Mouse (Mus musculus) kidney, postnatal 14 days (tissue): Measurements from ENCODE around the gene Hectd2.

ENCODE experiments used
- DNase-seq: peaks from one replicate; pipeline ENCODE4 v3.0.0; 2022; ENCODE audit warnings: mixed read lengths

The Hectd2 gene

DNA sequence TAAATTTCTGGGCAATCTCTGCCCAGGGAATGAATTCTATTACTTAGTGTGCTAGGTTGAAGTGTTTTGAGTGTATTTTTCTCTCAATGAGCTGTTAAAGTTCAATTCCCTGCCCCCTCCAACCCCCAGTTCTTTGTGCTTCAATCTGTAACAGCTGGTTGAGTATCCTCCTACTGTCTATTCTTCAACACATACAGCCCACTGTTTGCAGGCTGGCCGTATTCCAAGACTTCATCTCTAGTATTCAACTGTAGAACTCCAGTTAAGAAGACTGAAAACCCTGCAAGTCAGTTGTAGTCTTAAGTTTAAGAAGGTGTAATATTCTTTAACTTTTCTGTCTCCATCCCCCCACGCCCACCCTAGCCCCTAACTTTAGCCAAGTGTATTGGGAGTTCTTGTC, 10.0 kb downstream of the Hectd2 start:
- DNase-seq: no peak

GRCm38 (mm10) chr19:36573986-36574385, 19.5 kb downstream of the Hectd2 start:
- DNase-seq: no peak

- DNase-seq: no peak
These were observed 20.7 kb downstream of the Hectd2 start for GRCm38 (mm10) chr19:36575159-36575558.

- DNase-seq: no peak
These were observed 26.4 kb downstream of the Hectd2 start for GRCm38 (mm10) chr19:36580874-36581273.

- no peak for DNase-seq
These were observed 27.7 kb downstream of the Hectd2 start for GRCm38 (mm10) chr19:36582116-36582515.

GRCm38 (mm10) chr19:36585505-36585904, 31.1 kb downstream of the Hectd2 start:
- DNase-seq: no peak

DNA sequence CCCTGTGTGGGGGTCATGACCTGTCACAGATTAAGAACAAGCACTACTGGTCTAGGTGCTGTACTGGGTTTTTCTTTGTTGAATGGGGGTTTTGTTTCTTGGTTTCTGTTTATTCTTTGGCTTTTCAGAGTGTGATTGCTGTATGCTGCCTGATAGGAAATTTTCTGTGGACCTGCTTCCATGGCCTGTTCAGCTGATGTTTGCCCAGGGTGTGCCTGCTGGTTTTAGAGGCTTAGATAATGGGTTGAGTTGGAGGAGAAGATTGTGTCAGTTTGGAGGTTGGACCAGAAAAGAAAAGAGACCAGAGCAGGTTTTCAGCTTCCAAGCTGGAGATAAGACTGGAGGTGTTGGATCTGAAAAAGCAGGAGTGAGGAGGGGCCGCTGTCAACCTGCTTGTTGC, 40.0 kb downstream of the Hectd2 start:
- no peak for DNase-seq

DNA sequence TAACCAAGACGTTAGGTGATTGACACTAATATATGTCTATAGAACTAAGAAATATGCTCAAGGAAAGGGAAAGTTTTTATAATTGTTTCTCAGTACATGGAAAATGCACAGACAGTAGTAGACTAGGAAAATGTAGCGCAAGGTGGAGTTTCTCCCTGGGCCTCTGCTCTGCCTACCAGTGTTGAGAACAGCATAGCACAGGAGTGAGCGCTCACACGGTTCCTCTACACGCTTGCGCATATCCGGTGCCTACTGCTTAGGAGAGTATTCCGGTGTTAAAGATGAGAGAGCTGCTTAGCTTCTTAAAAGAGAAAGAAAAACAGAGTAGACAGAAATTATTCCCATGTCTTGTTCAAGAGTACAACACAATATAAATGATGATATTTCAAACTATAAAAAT, 47.4 kb downstream of the Hectd2 start:
- DNase-seq: no peak

- no peak for DNase-seq
These were observed 48.3 kb downstream of the Hectd2 start for GRCm38 (mm10) chr19:36602535-36603312.

DNA sequence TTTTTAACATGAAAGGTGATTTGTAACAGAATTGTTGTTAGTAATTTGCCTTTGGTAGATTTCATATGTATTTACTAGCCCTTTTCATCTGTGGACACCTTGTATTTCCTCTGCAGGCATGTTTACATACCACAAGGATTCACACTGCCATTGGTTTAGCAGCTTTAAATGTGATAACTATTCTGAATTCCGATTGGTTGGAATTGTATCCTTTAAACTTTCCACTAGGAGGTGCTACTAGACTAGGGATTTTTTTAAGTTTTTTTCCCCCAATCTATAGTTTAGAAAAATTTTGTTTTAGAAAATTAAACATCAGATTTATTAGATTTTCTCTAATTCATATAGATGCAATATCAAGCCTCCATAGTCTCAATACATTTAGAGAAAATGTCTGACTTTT, 51.8 kb downstream of the Hectd2 start:
- no peak for DNase-seq

DNA sequence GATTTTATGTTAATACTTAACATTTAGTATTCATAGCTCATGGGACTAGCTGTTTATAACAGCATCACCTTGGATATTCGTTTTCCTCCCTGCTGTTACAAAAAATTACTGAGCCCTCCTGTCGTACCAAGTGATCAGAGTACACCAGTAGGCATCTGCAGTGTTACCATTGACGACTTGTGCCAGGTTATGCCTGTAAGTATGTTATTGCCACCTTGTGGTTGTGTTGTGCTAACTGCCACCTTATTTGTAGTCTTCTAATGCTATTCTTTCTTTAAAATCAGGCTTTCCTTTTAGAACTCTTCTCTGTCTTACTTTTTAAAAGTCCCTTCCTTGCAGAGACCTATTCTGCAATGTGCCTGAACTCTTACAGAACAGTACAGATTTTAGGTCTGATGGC, 54.8 kb downstream of the Hectd2 start:
- DNase-seq: no peak

DNA sequence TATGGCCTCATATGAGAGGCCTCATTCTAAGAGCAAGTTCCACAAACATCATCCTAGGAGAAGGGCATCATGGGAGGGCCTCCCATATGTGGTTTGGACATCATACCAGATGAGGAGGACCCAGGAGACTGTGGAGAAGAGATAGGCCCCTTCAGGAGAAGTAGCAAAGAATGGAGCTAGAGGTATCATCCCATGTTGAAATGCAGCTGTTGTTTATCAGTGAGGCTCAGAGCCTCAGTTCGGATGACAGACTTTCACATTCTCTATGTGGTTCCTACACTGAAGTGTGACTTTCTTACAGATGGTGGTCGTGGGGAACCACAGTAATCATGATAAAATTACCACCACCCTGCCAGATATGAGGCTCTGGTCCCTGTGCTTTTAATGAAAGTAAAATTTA, 55.9 kb downstream of the Hectd2 start:
- no peak for DNase-seq

DNA sequence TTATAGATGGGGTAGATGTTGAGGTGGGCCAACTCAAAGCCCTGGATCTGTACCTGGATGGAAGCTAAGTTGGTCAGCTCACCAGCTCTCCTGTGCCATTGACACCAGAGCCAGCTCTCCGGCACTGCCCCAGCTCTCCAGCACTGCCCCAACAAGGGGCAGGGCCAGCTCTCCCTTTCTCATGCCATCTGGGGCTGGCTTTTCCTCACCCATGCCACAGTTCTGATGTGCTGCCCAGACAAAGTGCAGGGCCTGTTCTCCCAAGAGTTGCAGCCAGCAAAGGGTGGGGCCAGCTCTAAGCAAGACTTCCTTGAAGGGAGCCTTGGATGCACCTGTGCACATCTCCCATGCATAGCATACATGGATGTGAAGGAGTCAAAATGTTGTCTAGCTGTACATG, 71.5 kb downstream of the Hectd2 start:
- no peak for DNase-seq

DNA sequence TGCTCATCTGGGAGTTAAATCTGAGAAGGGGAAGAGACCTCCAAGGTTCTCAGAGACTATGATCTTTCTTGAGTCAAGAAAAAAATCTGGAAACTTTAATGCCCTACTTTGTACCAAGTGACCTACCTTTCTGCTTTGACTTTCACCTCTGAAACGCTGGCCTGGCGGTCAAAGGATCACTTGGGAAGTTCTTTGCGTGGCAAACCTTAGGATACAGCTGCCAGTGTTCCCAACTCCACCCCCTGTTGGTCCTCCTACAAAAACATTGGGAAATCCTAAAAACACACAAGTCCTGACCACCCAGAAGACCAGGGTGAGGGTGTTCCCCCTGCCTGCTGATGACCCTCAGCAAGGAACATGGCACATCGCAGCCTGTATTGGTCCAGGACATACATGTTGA, 72.4 kb downstream of the Hectd2 start:
- no peak for DNase-seq

DNA sequence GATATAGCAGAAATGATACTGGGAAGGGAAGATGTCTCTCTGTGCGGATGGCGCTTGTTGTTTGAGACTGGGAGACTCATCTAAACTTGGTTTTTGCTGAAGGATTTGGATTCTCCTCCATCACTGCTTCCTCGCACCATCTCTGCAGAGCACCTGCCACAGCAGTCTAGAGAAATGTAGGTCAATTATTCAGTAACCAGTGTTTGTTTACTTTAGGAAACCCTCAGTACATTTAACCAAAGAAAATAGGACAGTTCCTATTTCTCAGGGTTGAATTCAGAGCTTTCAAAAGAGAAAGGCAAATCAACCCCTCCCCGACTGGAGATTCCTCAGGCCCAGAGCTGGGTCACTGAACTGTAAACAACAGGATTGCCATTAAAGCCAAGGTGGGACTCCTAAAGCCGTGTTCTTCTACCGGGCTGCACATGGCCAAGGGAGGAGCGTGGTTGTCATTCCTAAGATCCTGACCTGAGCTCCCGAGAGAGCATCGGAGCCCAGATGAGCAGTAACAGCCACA, 75.0 kb downstream of the Hectd2 start:
- no peak for DNase-seq

DNA sequence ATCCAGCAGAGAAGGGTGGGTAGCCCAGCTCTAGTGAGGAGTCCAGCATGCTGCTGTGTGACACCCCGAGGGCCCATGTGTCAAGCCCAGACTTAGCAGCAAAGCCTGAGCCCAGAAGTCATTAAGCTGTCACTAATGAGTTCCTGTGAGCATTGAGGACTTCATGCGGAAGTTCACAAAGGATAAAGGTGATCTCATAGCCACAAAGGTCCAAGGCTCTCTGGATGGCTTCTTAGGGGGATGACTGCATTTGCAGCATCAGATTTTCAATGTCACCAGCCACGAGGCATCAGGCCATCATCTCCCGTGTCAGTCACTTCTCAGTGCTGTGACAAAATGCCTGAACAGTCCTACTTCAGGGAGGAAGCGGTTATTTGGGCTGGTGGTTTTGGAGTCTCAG, 75.9 kb downstream of the Hectd2 start:
- DNase-seq: no peak

DNA sequence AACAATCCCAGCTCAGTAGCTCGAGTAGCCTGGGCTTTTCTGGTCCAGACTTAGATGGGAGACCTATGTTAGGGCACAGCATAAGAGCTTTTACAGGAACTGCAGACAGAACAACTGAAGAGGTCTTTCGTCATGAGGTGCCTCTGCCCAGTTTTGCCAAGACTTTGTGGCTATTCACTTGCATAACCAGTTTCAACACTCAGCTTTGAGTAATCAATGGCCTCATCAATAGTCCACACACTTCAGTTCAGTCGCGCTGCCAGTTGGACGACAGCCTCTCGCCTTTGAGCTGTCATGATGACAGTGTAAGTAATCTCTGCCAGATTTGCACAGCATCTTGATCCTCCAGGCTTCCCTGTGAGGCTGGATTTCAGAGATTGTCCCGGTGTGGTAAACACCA, 80.3 kb downstream of the Hectd2 start:
- DNase-seq: no peak

- DNase-seq: no peak
These were observed 82.8 kb downstream of the Hectd2 start for GRCm38 (mm10) chr19:36637223-36637622.

DNA sequence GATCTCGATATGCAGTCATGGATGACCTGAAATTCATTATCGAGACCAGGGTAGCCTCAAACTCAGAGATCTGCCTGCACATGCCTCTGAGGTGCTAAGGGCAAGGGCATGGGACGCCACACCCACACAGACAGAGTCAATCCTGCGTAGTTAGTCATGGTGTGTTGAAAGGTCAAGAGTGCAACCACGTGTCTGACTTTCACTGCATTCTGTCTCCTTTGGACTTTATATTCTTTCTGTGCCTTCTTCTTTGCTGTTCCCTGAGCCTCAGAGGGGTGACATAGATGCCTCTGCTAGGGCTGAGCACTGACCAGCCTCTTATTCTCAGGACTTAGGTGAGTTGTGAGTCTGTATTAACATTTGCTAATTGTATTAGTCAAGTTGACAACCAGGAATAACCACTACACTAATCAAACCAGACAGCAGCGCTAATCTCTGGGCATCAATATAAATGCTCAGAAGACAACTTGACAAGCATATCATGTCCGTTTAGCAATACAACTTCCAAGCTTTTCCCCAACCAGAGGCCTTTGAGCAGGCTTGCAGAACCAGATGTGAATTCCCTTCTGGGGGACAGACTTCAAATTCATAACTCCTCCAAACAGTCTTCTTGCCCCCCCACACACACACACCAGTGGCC, 83.6 kb downstream of the Hectd2 start:
- DNase-seq: no peak

DNA sequence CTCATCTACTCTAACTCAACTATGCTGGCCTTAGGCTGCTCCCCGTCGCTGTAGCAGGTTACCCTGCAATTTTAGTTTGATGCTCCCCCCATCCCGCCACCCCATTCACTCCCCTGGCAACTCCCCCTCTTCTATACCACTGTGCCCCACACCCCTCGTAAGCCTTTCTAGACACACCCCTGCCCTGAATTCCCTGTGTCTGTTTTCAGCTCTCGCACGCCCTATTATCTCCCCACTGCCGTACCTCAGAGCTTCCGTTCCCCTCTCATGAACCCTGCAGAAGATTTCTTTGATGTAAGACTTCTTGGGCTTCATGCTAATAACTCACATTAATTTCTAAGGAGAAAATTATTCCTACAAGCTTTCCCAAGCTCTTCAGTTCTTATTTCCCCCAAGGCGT, 84.6 kb downstream of the Hectd2 start:
- no peak for DNase-seq

DNA sequence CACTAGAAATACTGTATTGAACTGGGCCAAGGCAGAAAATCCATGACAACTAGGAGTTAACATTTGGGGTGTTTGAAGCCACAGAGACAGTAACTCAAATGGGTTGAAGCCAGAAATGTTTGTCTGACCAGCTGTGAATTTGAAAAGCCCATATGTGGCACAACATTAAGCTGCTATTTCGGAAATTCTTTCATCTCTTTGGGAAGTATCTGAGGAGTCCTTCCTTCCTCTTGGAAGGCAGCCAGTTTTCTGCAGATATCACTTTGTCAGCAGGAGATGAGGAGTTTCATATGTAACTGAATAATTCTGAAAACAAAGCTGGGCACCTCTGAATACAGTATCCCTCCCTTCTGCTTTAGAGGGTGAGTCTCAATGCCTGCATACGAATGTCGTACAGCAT, 86.7 kb downstream of the Hectd2 start:
- DNase-seq: no peak

DNA sequence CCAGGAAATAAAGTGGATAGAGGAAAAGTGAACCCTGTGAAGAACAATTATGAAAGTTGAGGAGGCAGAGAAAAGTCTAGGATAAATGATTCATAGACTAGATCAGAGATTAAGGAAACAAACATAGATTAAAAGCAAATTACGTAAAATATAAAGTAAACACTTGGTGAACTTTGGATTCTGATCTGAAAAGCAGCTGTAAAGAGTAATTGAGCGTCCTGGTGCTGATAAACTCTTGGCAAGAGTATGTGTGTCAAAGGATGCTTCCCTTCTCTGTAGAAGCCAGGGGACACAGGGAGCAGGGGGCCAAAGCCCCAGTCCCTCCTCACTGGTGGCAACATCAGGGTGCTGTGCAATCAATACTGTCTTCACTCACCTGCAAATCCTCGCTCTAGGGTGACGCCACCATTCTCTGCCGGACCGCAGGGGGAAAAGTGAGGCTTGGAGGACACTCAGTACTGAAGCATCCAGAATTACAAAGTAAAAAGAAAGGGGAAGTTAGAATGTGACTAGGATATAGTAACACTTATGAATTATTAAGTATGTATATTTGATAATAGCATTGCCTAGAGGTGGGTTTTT, 91.0 kb downstream of the Hectd2 start:
- no peak for DNase-seq

DNA sequence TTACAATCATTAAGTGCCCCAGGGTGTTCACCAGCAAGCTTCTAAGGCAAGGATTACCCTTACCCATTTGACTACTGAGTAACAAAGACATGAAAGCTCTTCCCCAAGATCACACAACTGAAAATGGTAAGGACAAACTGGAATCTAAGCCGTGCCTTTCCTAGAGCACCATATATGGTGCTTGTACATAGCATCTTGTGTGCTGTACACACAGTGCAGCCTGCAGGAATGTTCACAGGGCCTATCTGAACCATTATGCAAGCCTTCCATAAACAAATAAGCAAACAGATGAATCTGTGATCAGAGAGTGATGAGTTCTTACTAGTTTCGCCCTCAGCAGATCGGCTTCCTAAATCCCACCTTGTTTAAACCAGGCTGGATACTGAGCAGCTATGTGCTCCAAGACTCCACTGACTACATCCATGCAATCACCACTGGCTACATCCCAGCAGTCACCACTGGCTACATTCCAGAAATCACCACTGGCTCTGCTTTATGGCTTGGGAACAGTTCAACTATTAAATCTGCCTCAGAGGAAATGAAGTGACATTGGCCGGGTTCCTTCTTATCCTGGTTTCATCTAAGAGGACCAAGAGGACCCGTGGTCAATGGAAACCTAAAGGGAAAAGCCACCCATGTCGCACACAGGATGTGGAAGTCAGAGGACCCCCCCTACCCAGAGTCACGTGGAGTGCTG, 91.8 kb downstream of the Hectd2 start:
- DNase-seq: peak; percentile 70

- DNase-seq: no peak
These were observed 98.2 kb downstream of the Hectd2 start for GRCm38 (mm10) chr19:36652686-36653085.
